Mouse (Mus musculus) mouse embryonic stem cell (cell line): ENCODE measurements around the gene Sgip1.

Source experiments
- in situ Hi-C, 2 experiments: fragments of 300-500 bp; cut with MboI; formaldehyde crosslinking; loops; 1 replicate in 1 of 2; 3 replicates in 1 of 2; pipeline ENCODE4 v1.14.3; 2019 to 2020; ENCODE audit warnings: low sequenced_read_pairs in 2 of 2, low pct_unique_long_range_greater_than_20kb in 1 of 2, mixed read lengths in 1 of 2; ENCODE audit not compliant: unreplicated experiment in 1 of 2

The Sgip1 gene

DNA sequence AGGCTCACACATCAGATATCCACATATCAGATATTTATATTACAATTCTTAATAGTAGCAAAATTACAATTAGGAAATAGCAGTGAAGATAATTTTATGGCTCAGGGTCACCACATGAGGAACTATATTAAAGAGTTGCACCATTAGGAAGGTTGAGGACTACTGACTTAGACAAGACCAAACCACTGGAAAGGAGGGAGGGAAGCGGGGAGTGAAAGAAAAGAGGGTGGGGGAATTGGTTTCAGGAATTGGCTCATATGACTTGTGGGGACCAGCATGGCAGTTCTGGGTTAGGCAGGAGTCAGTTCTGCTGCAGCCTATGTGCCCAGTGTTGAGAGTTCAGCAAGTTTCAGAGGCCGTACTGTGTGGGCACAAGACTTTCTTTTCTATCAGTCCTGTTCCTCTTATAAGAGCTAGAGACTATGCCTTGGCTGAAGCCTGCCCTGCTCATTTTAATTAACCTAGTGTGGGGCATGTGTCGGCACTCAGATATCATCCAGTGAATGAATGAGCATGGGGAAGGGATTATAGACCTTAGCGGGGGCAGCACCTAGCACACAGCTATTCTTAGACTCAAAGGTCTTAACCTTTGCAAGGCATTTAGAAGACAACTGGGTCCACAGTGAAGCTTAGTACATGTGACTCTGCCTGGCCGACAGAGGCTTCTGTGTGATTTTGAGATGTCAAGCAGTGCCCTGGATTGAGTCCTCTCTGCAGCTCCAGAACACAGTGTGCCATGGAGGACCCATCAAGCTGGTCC lies 30.7 kb downstream of the Sgip1 start:
- in situ Hi-C loops, result no loop called here

- in situ Hi-C loops, result no loop called here
These were observed 32.1 kb downstream of the Sgip1 start for GRCm38 (mm10) chr4:102773225-102773624.

- in situ Hi-C loops, result no loop called here
These were observed 32.7 kb downstream of the Sgip1 start for GRCm38 (mm10) chr4:102773841-102774240.

GRCm38 (mm10) chr4:102774549-102774948 lies 33.5 kb downstream of the Sgip1 start:
- in situ Hi-C loops, result no loop called here

- in situ Hi-C loops, result no loop called here
These were observed 34.6 kb downstream of the Sgip1 start for GRCm38 (mm10) chr4:102775596-102776270.

DNA sequence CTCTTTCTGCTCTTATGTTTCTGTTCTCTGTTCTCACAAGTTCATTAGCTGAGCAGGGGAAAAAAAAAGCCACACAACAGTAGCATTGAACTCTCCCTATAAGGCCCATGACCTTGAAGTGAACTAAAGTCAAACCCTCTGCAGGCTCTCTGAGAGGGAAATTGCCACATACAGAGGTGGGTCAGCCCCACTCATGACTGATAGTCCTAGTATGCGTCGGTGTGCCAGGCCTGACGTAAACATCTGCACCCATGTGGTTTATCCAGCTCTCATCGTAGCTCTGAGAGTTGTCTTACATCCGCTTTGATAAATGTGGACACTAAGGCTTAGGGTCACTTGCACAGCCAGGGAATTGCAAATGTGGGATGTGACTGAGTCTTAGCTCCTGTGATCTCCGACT lies 38.8 kb downstream of the Sgip1 start:
- in situ Hi-C loops, result no loop called here

DNA sequence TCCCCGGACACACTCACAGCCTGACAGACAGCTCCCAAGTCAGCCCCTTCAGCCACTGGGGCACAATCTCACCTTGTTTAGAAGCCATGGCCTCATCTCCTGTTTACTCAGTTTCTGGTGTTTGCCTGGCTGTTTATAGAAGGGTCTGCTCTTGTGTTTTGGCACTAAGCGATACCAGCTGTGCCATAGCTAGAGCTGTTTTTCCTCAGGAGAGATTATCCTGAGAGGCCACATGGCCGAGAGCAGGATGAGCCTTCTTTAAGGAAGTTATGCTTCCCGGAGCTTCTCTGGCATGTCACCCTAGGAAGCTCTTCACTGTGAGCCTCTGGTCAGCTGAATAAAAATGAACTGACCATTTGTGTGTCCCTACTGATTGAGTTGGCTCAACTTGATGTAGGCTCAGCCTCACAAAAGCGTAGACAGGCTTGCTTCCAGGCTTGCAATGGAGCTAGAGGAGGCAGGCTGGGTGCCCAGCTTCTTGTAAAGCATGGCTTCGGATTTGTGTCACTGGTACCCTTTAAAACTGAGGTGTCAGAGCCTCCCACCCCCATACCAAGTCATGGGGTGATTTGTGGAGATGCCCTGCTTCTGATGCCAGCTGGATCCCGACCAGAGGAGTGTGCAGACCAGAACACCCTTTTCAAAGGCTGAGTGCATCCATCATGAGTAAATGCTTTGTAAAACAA lies 42.1 kb downstream of the Sgip1 start:
- in situ Hi-C loops, result no loop called here

DNA sequence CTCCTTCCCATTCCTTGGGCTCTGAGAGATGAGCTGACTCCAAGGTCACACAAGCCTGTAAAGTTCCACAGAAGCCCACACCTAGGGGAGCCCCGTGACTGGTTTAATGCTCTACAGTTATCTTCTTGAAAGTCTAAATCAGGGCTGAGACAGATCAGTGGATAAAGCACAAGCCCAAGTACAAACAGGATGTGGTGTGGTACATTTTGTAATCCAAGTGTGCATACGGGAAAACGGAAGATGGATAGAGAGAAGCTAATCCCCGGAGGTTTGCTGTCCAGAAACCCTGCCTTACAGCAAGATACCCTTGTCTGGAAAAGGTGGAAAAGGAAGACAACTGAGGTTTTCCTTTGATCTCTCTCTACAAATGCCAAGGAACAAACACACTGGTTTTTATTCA lies 44.1 kb downstream of the Sgip1 start:
- in situ Hi-C loops, result no loop called here

GRCm38 (mm10) chr4:102792100-102792790 lies 51.1 kb downstream of the Sgip1 start:
- in situ Hi-C loops, result no loop called here

DNA sequence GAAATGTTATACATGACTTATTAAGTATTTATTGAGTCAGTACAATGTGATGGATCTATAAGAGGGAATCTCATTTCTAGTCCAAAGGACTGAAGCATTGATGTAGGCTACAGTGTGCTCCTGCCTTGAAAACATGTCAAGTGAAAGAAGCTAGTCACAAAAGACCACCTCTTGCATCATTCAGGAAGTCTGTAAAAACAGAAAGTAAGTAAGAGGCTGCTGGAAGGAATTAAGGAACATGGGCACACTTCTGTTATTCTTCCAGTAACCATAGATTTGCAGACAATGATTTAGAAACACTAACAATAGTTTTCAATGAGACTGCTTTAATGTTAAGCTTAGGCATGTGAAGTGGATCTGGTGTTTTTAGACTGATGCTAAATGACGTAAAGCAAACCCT lies 60.4 kb downstream of the Sgip1 start:
- in situ Hi-C loops, result no loop called here

DNA sequence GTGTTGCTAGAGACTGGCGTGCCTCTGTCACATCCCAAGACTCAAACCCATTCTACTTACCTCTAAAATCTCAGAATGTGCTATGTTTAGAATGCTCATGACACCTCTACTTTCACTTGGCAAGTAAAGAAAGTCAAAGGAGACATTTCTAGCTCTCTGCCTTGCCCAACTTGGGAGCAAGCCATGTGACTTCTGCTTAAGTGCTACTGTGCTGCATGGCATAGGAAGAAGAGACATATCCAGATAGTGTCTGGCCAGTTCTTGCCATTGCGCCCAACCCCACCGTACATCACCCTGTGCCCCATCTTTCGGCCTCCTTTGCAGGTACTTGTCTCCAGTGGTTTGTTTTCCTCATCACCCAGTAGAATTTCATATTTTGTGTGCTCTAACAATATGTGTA lies 60.8 kb downstream of the Sgip1 start:
- in situ Hi-C loops, result no loop called here

GRCm38 (mm10) chr4:102804611-102805010 lies 63.5 kb downstream of the Sgip1 start:
- in situ Hi-C loops, result no loop called here

DNA sequence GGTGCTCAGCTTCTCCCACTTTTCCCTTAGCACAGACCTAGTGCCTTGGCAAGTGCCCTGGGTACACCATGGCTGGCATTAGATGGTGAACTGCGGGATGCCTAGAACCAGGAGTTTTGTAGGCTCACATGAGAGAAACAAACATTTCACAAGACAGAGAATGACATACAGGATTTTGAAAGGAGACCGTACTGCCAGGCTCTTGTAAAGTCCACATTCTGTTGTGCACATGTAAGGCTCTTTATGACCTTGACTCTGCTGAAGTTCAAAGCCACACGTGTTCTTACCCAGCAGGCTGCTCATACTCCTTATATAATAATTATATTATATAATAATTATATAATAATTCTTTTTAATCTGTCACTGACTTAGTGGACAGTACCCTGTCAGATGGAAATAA lies 65.9 kb downstream of the Sgip1 start:
- in situ Hi-C loops, result no loop called here

DNA sequence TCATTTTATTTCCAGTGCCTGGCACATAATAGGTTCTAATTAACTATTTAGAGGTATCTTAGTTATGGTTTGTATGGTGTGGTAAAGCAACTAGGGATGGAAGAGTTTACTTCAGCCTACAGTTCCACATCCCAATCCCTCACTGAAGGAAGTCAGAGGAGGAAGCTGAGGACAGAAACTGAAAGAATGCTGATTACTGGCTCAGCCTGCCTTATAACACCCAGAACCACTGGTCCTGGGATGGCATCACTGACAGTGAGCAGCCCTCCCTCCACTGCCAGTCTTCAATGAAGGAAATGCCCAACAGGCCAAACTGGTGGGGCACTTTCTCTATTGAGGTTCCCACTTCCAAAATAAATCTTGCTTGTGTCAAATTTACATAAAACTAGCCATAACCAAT lies 67.2 kb downstream of the Sgip1 start:
- in situ Hi-C loops, result no loop called here

- in situ Hi-C loops, result no loop called here
These were observed 68.2 kb downstream of the Sgip1 start for GRCm38 (mm10) chr4:102809296-102809695.

- in situ Hi-C loops, result no loop called here
These were observed 69.2 kb downstream of the Sgip1 start for GRCm38 (mm10) chr4:102810277-102810676.

GRCm38 (mm10) chr4:102811007-102811805 lies 70.1 kb downstream of the Sgip1 start:
- in situ Hi-C loops, result no loop called here

GRCm38 (mm10) chr4:102813346-102813745 lies 72.2 kb downstream of the Sgip1 start:
- in situ Hi-C loops, result no loop called here
